Comparison of ENCODE assay signal across 9 mouse cellular contexts in genomic region chr11:98902621-98903245, GRCm38 (mm10). TPM values are rescaled to one million over a fixed set of nuclear protein-coding genes. Genes with fewer than 3 reads are reported as not detected.
DNase-seq lines count a peak whose midpoint lies in the region; ATAC-seq and TF ChIP-seq lines count a peak whose summit lies in the region.
"Had no signal": no experiment of that assay in that cellular context is flagged by ENCODE, and none has a peak within 500 bp of the region (broad histone marks: within the 10 kb centered on the region; RNA-seq: fewer than 3 reads in every experiment).

No protein-coding gene starts in this region.

- no peak for DNase-seq in heart, adult 18-20 months
- DNase-seq in neural tube, embryonic 10.5 days (ENCODE audit: extremely low spot score, low spot score), result peak; percentile 46
- no peak for DNase-seq in liver, embryonic 14.5 days (ENCODE audit: low read depth in 3 of 3, low spot score in 3 of 3)
- DNase-seq in adrenal gland, postnatal 14 days, result no peak
- DNase-seq in spleen, postnatal 14 days (ENCODE audit: low spot score in 2 of 2), result no peak
- DNase-seq in left cerebral cortex, adult 8-10 months (ENCODE audit: low spot score in 2 of 2), result no peak
- DNase-seq: adrenal gland, postnatal 25 days had no signal

- peak overlapping the region; percentile 77 to 83 for H3K27ac ChIP-seq in heart, embryonic 14.5 days (replicated peaks in 1 of 2; ENCODE audit: control insufficient read depth in 1 of 2, insufficient read depth in 1 of 2, low read depth in 2 of 2, low read length in 2 of 2)
- no peak overlapping the region for H3K27ac ChIP-seq in neural tube, embryonic 15.5 days (replicated peaks)
- H3K27ac ChIP-seq in liver, embryonic 14.5 days, result peak overlapping the region; percentile 13; the same call in 1 of the 2 replicates

- H3K4me1 ChIP-seq in heart, embryonic 14.5 days (ENCODE audit: control insufficient read depth in 2 of 2, insufficient read depth in 2 of 2, low read length in 2 of 2), result peaks cover 17 to 30% of the 10 kb centered on the region in 2 experiments
- peaks cover 6% of the 10 kb centered on the region for H3K4me1 ChIP-seq in neural tube, embryonic 15.5 days
- H3K4me1 ChIP-seq in liver, embryonic 14.5 days (replicated peaks; ENCODE audit: control insufficient read depth in 2 of 2, insufficient read depth in 2 of 2, low read length in 1 of 2), result peaks cover 48 to 54% of the 10 kb centered on the region in 2 experiments

- no peaks in the 10 kb centered on the region for H3K9me3 ChIP-seq in heart, embryonic 14.5 days (ENCODE audit: control insufficient read depth, low read length)
- no peaks in the 10 kb centered on the region for H3K9me3 ChIP-seq in neural tube, embryonic 15.5 days (replicated peaks)
- H3K9me3 ChIP-seq in liver, embryonic 14.5 days (ENCODE audit: control insufficient read depth, low read length), result no peaks in the 10 kb centered on the region

- peak overlapping the region; percentile 27 for H3K4me2 ChIP-seq in heart, embryonic 14.5 days (ENCODE audit: low read length)
- H3K4me2 ChIP-seq in neural tube, embryonic 15.5 days, result no peak overlapping the region
- H3K4me2 ChIP-seq in liver, embryonic 14.5 days (ENCODE audit: low read depth), result no peak overlapping the region

- no peak; the same call in 1 of the 2 replicates for ATAC-seq in heart, embryonic 14.5 days (ENCODE audit: insufficient number of reproducible peaks, insufficient read depth, low FRiP score, low read depth)
- no peak for ATAC-seq in neural tube, embryonic 15.5 days (ENCODE audit: low FRiP score)
- no peak for ATAC-seq in liver, embryonic 14.5 days (ENCODE audit: insufficient read depth)

- no peak overlapping the region for H3K4me3 ChIP-seq in heart, embryonic 14.5 days (ENCODE audit: control insufficient read depth in 1 of 2, insufficient read depth in 1 of 2, low read depth in 1 of 2, low read length in 2 of 2)
- H3K4me3 ChIP-seq in neural tube, embryonic 15.5 days (replicated peaks), result no peak overlapping the region
- H3K4me3 ChIP-seq in liver, embryonic 14.5 days (ENCODE audit: insufficient read depth in 1 of 2, low read depth in 2 of 2, low read length in 2 of 2), result no peak overlapping the region

- H3K27me3 ChIP-seq in heart, embryonic 14.5 days (ENCODE audit: control insufficient read depth, insufficient read depth, low read length), result no peaks in the 10 kb centered on the region
- H3K27me3 ChIP-seq in neural tube, embryonic 15.5 days (replicated peaks), result no peaks in the 10 kb centered on the region
- H3K27me3 ChIP-seq in liver, embryonic 14.5 days (ENCODE audit: control insufficient read depth, insufficient read depth, low read length), result no peaks in the 10 kb centered on the region

- peaks cover 51% of the 10 kb centered on the region for H3K36me3 ChIP-seq in heart, embryonic 14.5 days (ENCODE audit: control insufficient read depth, insufficient read depth, low read length)
- peaks cover 50% of the 10 kb centered on the region for H3K36me3 ChIP-seq in neural tube, embryonic 15.5 days
- H3K36me3 ChIP-seq in liver, embryonic 14.5 days (replicated peaks; ENCODE audit: control insufficient read depth, insufficient read depth, low read depth), result peaks cover 18% of the 10 kb centered on the region

- 11% methylated on average over 10 of the region's 10 CpGs for WGBS in heart, embryonic 14.5 days
- 14% methylated on average over 10 of the region's 10 CpGs for WGBS in neural tube, embryonic 15.5 days
- 66% methylated on average over 10 of the region's 10 CpGs for WGBS in liver, embryonic 14.5 days (ENCODE audit: insufficient replicate concordance)

- H3K9ac ChIP-seq in heart, embryonic 14.5 days (ENCODE audit: low read length), result peak overlapping the region; percentile 9; the same call in 1 of the 2 replicates
- no peak overlapping the region for H3K9ac ChIP-seq in neural tube, embryonic 15.5 days (replicated peaks)
- H3K9ac ChIP-seq in liver, embryonic 14.5 days (replicated peaks), result 0 out of 2 replicates have a peak overlapping the region, but pooled peaks have one; percentile 4

- TF ChIP-seq EP300 in liver, embryonic 14.5 days (IDR thresholded peaks at IDR 0.05; ENCODE audit: low read depth), result no peak

- no peak for TF ChIP-seq CTCF in liver, embryonic 14.5 days (IDR thresholded peaks at IDR 0.05; ENCODE audit: low read depth)

RNA-seq across cellular contexts. Expression of gene Cdc6, which starts 4.9 kb away (rescaled TPM):
- polyA plus RNA-seq in heart, embryonic 14.5 days (2014; fragmentation: Nextera tagmentation; extraction: Ambion mirVana), result 15.6 and 17.5 TPM in 2 replicates
- total RNA-seq in heart, adult 18-20 months (2021), result under 1 TPM; 0.40 to 0.41 TPM
- 3.8 and 12.0 TPM in 2 replicates for polyA plus RNA-seq in neural tube, embryonic 15.5 days (2015; fragmentation: Nextera tagmentation; extraction: Ambion mirVana)
- polyA plus RNA-seq in liver, embryonic 14.5 days (2012; rRNA removed), result 16.9 and 28.6 TPM in 2 replicates
- 64.1 and 71.0 TPM in 2 replicates for polyA plus RNA-seq in liver, embryonic 14.5 days (2014; fragmentation: Nextera tagmentation; extraction: Ambion mirVana)
- 3.5 and 5.8 TPM in 2 replicates for total RNA-seq in adrenal gland, postnatal 14 days (2021)
- total RNA-seq in left cerebral cortex, adult 8-10 months (2022), result under 1 TPM; 0.15 to 0.91 (median 0.25) TPM

RNA-seq across cellular contexts. Expression of gene Rara, which starts 24.9 kb away (rescaled TPM):
- polyA plus RNA-seq in heart, embryonic 14.5 days (2014; fragmentation: Nextera tagmentation; extraction: Ambion mirVana), result 31.4 and 33.4 TPM in 2 replicates
- total RNA-seq in heart, adult 18-20 months (2021), result 10 to 100 TPM in 1 of 2 experiments, 1 to 10 TPM in 1; 8.7 to 10.1 TPM
- 17.3 and 19.9 TPM in 2 replicates for polyA plus RNA-seq in neural tube, embryonic 15.5 days (2015; fragmentation: Nextera tagmentation; extraction: Ambion mirVana)
- 1.9 and 2.3 TPM in 2 replicates for polyA plus RNA-seq in liver, embryonic 14.5 days (2012; rRNA removed)
- 3.0 and 3.2 TPM in 2 replicates for polyA plus RNA-seq in liver, embryonic 14.5 days (2014; fragmentation: Nextera tagmentation; extraction: Ambion mirVana)
- 24.5 and 29.3 TPM in 2 replicates for total RNA-seq in adrenal gland, postnatal 14 days (2021)
- 10 to 100 TPM; 11.1 to 11.7 (median 11.4) TPM for total RNA-seq in left cerebral cortex, adult 8-10 months (2022)

RNA-seq across cellular contexts. Expression of gene Wipf2, which starts 39.3 kb away (rescaled TPM):
- 3.1 and 3.2 TPM in 2 replicates for polyA plus RNA-seq in heart, embryonic 14.5 days (2014; fragmentation: Nextera tagmentation; extraction: Ambion mirVana)
- 10 to 100 TPM in 1 of 2 experiments, 1 to 10 TPM in 1; 7.3 to 10.1 TPM for total RNA-seq in heart, adult 18-20 months (2021)
- polyA plus RNA-seq in neural tube, embryonic 15.5 days (2015; fragmentation: Nextera tagmentation; extraction: Ambion mirVana), result 3.9 and 4.8 TPM in 2 replicates
- 2.0 and 2.1 TPM in 2 replicates for polyA plus RNA-seq in liver, embryonic 14.5 days (2012; rRNA removed)
- polyA plus RNA-seq in liver, embryonic 14.5 days (2014; fragmentation: Nextera tagmentation; extraction: Ambion mirVana), result 1.1 and 1.4 TPM in 2 replicates
- 16.6 and 21.3 TPM in 2 replicates for total RNA-seq in adrenal gland, postnatal 14 days (2021)
- total RNA-seq in left cerebral cortex, adult 8-10 months (2022), result 10 to 100 TPM; 74.0 to 84.5 (median 81.5) TPM
